Mouse (Mus musculus): ENCODE results near the gene Frmd4a. TPM values are rescaled to one million over a fixed set of nuclear protein-coding genes. Genes with fewer than 3 reads are reported as not detected.

Gene Frmd4a
- polyA plus RNA-seq, 1 experiment from 2014 or later: 56.0 TPM

- H3K27me3 ChIP-seq (ENCODE audit: control insufficient read depth, insufficient read depth, low read depth, low read length): no peaks in the 10 kb centered on the region
- peaks cover 9% of the 10 kb centered on the region for H3K4me1 ChIP-seq (ENCODE audit: control insufficient read depth, insufficient read depth, low read length)
- H3K27ac ChIP-seq (ENCODE audit: low read length): no peak overlapping the region
- H3K4me2 ChIP-seq (ENCODE audit: low read length): no peak overlapping the region
- no peak for ATAC-seq
- H3K36me3 ChIP-seq (ENCODE audit: control insufficient read depth, insufficient read depth, low read length): no peaks in the 10 kb centered on the region
- WGBS: 28% methylated on average over 1 of the region's 1 CpGs
- no peak overlapping the region for H3K4me3 ChIP-seq (ENCODE audit: low read depth, low read length)
- no peak overlapping the region for H3K9ac ChIP-seq (ENCODE audit: low read depth, low read length)
- no peaks in the 10 kb centered on the region for H3K9me3 ChIP-seq (replicated peaks; ENCODE audit: control insufficient read depth, low read length, poor library complexity, severe bottlenecking)
These were observed 329.4 kb downstream of the Frmd4a start for GRCm38 (mm10) chr2:4346953-4347352.

- no peak for ATAC-seq
- H3K4me1 ChIP-seq (ENCODE audit: control insufficient read depth, insufficient read depth, low read length): peaks cover 9% of the 10 kb centered on the region
- 65% methylated on average over 3 of the region's 3 CpGs for WGBS
- H3K36me3 ChIP-seq (ENCODE audit: control insufficient read depth, insufficient read depth, low read length): no peaks in the 10 kb centered on the region
- no peak overlapping the region for H3K27ac ChIP-seq (ENCODE audit: low read length)
- H3K4me2 ChIP-seq (ENCODE audit: low read length): no peak overlapping the region
- H3K4me3 ChIP-seq (ENCODE audit: low read depth, low read length): no peak overlapping the region
- no peaks in the 10 kb centered on the region for H3K9me3 ChIP-seq (replicated peaks; ENCODE audit: control insufficient read depth, low read length, poor library complexity, severe bottlenecking)
- no peak overlapping the region for H3K9ac ChIP-seq (ENCODE audit: low read depth, low read length)
- H3K27me3 ChIP-seq (ENCODE audit: control insufficient read depth, insufficient read depth, low read depth, low read length): no peaks in the 10 kb centered on the region
These were observed 330.3 kb downstream of the Frmd4a start for GRCm38 (mm10) chr2:4347782-4348181.

GRCm38 (mm10) chr2:4348509-4348908, 331.0 kb downstream of the Frmd4a start:
- no peak for ATAC-seq
- Histone ChIP-seq H3K4me3 (ENCODE audit: low read depth, low read length) (no peak overlapping the region), H3K27ac (ENCODE audit: low read length) (no peak overlapping the region), H3K27me3 (ENCODE audit: control insufficient read depth, insufficient read depth, low read depth, low read length) (no peaks in the 10 kb centered on the region), H3K4me1 (ENCODE audit: control insufficient read depth, insufficient read depth, low read length) (peaks cover 9% of the 10 kb centered on the region), H3K9me3 (replicated peaks; ENCODE audit: control insufficient read depth, low read length, poor library complexity, severe bottlenecking) (no peaks in the 10 kb centered on the region), H3K9ac (ENCODE audit: low read depth, low read length) (no peak overlapping the region), H3K4me2 (ENCODE audit: low read length) (no peak overlapping the region), H3K36me3 (ENCODE audit: control insufficient read depth, insufficient read depth, low read length) (no peaks in the 10 kb centered on the region)
- 75% methylated on average over 5 of the region's 5 CpGs for WGBS

GRCm38 (mm10) chr2:4356812-4357384, 339.4 kb downstream of the Frmd4a start:
- H3K27me3 ChIP-seq (ENCODE audit: control insufficient read depth, insufficient read depth, low read depth, low read length): no peaks in the 10 kb centered on the region
- H3K36me3 ChIP-seq (ENCODE audit: control insufficient read depth, insufficient read depth, low read length): no peaks in the 10 kb centered on the region
- no peak overlapping the region for H3K27ac ChIP-seq (ENCODE audit: low read length)
- no peak overlapping the region for H3K4me3 ChIP-seq (ENCODE audit: low read depth, low read length)
- 84% methylated on average over 7 of the region's 7 CpGs for WGBS
- no peak for ATAC-seq
- no peak overlapping the region for H3K9ac ChIP-seq (ENCODE audit: low read depth, low read length)
- no peaks in the 10 kb centered on the region for H3K4me1 ChIP-seq (ENCODE audit: control insufficient read depth, insufficient read depth, low read length)
- no peaks in the 10 kb centered on the region for H3K9me3 ChIP-seq (replicated peaks; ENCODE audit: control insufficient read depth, low read length, poor library complexity, severe bottlenecking)
- no peak overlapping the region for H3K4me2 ChIP-seq (ENCODE audit: low read length)

GRCm38 (mm10) chr2:4361981-4362834, 344.7 kb downstream of the Frmd4a start:
- no peaks in the 10 kb centered on the region for H3K4me1 ChIP-seq (ENCODE audit: control insufficient read depth, insufficient read depth, low read length)
- WGBS: 88% methylated on average over 9 of the region's 9 CpGs
- H3K9ac ChIP-seq (ENCODE audit: low read depth, low read length): no peak overlapping the region
- no peak for ATAC-seq
- H3K4me2 ChIP-seq (ENCODE audit: low read length): no peak overlapping the region
- H3K9me3 ChIP-seq (replicated peaks; ENCODE audit: control insufficient read depth, low read length, poor library complexity, severe bottlenecking): no peaks in the 10 kb centered on the region
- no peak overlapping the region for H3K4me3 ChIP-seq (ENCODE audit: low read depth, low read length)
- no peaks in the 10 kb centered on the region for H3K36me3 ChIP-seq (ENCODE audit: control insufficient read depth, insufficient read depth, low read length)
- no peak overlapping the region for H3K27ac ChIP-seq (ENCODE audit: low read length)
- no peaks in the 10 kb centered on the region for H3K27me3 ChIP-seq (ENCODE audit: control insufficient read depth, insufficient read depth, low read depth, low read length)

GRCm38 (mm10) chr2:4364908-4365307, 347.4 kb downstream of the Frmd4a start:
- WGBS: 72% methylated on average over 4 of the region's 4 CpGs
- H3K36me3 ChIP-seq (ENCODE audit: control insufficient read depth, insufficient read depth, low read length): no peaks in the 10 kb centered on the region

GRCm38 (mm10) chr2:4368544-4368943, 351.0 kb downstream of the Frmd4a start:
- no peaks in the 10 kb centered on the region for H3K36me3 ChIP-seq (ENCODE audit: control insufficient read depth, insufficient read depth, low read length)
- no peak overlapping the region for H3K4me2 ChIP-seq (ENCODE audit: low read length)
- no peak overlapping the region for H3K4me3 ChIP-seq (ENCODE audit: low read depth, low read length)
- H3K9me3 ChIP-seq (replicated peaks; ENCODE audit: control insufficient read depth, low read length, poor library complexity, severe bottlenecking): no peaks in the 10 kb centered on the region
- no peak for ATAC-seq
- WGBS: 86% methylated on average over 6 of the region's 6 CpGs
- H3K27ac ChIP-seq (ENCODE audit: low read length): no peak overlapping the region
- peaks cover 8% of the 10 kb centered on the region for H3K4me1 ChIP-seq (ENCODE audit: control insufficient read depth, insufficient read depth, low read length)
- H3K27me3 ChIP-seq (ENCODE audit: control insufficient read depth, insufficient read depth, low read depth, low read length): no peaks in the 10 kb centered on the region
- H3K9ac ChIP-seq (ENCODE audit: low read depth, low read length): no peak overlapping the region

More at GRCm38 (mm10) chr2:4364908-4365307, 347.4 kb downstream of the Frmd4a start:
- ATAC-seq: no peak
- Histone ChIP-seq H3K27ac (ENCODE audit: low read length) (no peak overlapping the region), H3K4me2 (ENCODE audit: low read length) (no peak overlapping the region), H3K27me3 (ENCODE audit: control insufficient read depth, insufficient read depth, low read depth, low read length) (no peaks in the 10 kb centered on the region), H3K4me1 (ENCODE audit: control insufficient read depth, insufficient read depth, low read length) (no peaks in the 10 kb centered on the region; the same call in 1 of the 2 replicates), H3K9me3 (replicated peaks; ENCODE audit: control insufficient read depth, low read length, poor library complexity, severe bottlenecking) (no peaks in the 10 kb centered on the region), H3K9ac (ENCODE audit: low read depth, low read length) (no peak overlapping the region), H3K4me3 (ENCODE audit: low read depth, low read length) (no peak overlapping the region)

GRCm38 (mm10) chr2:4370499-4370898, 353.0 kb downstream of the Frmd4a start:
- H3K4me3 ChIP-seq (ENCODE audit: low read depth, low read length): no peak overlapping the region
- 44% methylated on average over 7 of the region's 7 CpGs for WGBS
- peak; percentile 88 for ATAC-seq

GRCm38 (mm10) chr2:4371341-4371740, 353.8 kb downstream of the Frmd4a start:
- no peaks in the 10 kb centered on the region for H3K36me3 ChIP-seq (ENCODE audit: control insufficient read depth, insufficient read depth, low read length)
- no peak overlapping the region for H3K4me2 ChIP-seq (ENCODE audit: low read length)
- H3K9ac ChIP-seq (ENCODE audit: low read depth, low read length): no peak overlapping the region
- H3K4me1 ChIP-seq (ENCODE audit: control insufficient read depth, insufficient read depth, low read length): peaks cover 8% of the 10 kb centered on the region
- no peaks in the 10 kb centered on the region for H3K9me3 ChIP-seq (replicated peaks; ENCODE audit: control insufficient read depth, low read length, poor library complexity, severe bottlenecking)
- no peak overlapping the region for H3K27ac ChIP-seq (ENCODE audit: low read length)
- 75% methylated on average over 1 of the region's 1 CpGs for WGBS
- no peak for ATAC-seq
- H3K27me3 ChIP-seq (ENCODE audit: control insufficient read depth, insufficient read depth, low read depth, low read length): no peaks in the 10 kb centered on the region
- H3K4me3 ChIP-seq (ENCODE audit: low read depth, low read length): no peak overlapping the region

More at GRCm38 (mm10) chr2:4370499-4370898, 353.0 kb downstream of the Frmd4a start:
- Histone ChIP-seq H3K27ac (ENCODE audit: low read length) (peak overlapping the region; percentile 17; the same call in 1 of the 2 replicates), H3K9me3 (replicated peaks; ENCODE audit: control insufficient read depth, low read length, poor library complexity, severe bottlenecking) (no peaks in the 10 kb centered on the region), H3K4me2 (ENCODE audit: low read length) (no peak overlapping the region), H3K27me3 (ENCODE audit: control insufficient read depth, insufficient read depth, low read depth, low read length) (no peaks in the 10 kb centered on the region), H3K9ac (ENCODE audit: low read depth, low read length) (no peak overlapping the region), H3K4me1 (ENCODE audit: control insufficient read depth, insufficient read depth, low read length) (peaks cover 8% of the 10 kb centered on the region), H3K36me3 (ENCODE audit: control insufficient read depth, insufficient read depth, low read length) (no peaks in the 10 kb centered on the region)

Measured in midbrain, embryonic 16.5 days (tissue).